Mouse (Mus musculus) hindbrain, embryonic 16.5 days (tissue): ENCODE results near the gene Lime1. TPM values are rescaled to one million over a fixed set of nuclear protein-coding genes. Genes with fewer than 3 reads are reported as not detected.

Source experiments
- ATAC-seq: fragments of 200-750 bp; cut with Nextera tagmentation; 2 replicates; pipeline ENCODE4 v1.8.0; 2017; ENCODE audit warnings: moderate TSS enrichment, moderate library complexity
- H3K27ac ChIP-seq: fragments of 300-500 bp; sonication (generic); 2 replicates; pipeline ENCODE4 v1.5.1; 2014; ENCODE audit warnings: low read depth, mild to moderate bottlenecking, control low read depth, low read length, moderate library complexity
- H3K27me3 ChIP-seq: fragments of 300-500 bp; sonication (generic); replicated peaks from 2 replicates; pipeline ENCODE4 v1.6.1; 2014; ENCODE audit warnings: low read length; ENCODE audit not compliant: control insufficient read depth, insufficient read depth
- H3K36me3 ChIP-seq: fragments of 300-500 bp; sonication (generic); 2 replicates; pipeline ENCODE4 v1.6.1; 2014; ENCODE audit warnings: mild to moderate bottlenecking, low read length, moderate library complexity, mixed read lengths; ENCODE audit not compliant: control insufficient read depth, insufficient read depth
- H3K4me1 ChIP-seq: fragments of 300-500 bp; sonication (generic); 2 replicates; pipeline ENCODE4 v1.6.1; 2014; ENCODE audit warnings: low read depth, low read length; ENCODE audit not compliant: control insufficient read depth, insufficient read depth
- H3K4me2 ChIP-seq: fragments of 300-500 bp; sonication (generic); 2 replicates; pipeline ENCODE4 v1.6.1; 2014; ENCODE audit warnings: mild to moderate bottlenecking, low read length, control low read depth, moderate library complexity
- H3K4me3 ChIP-seq: fragments of 300-500 bp; sonication (generic); 2 replicates; pipeline ENCODE4 v1.5.1; 2014; ENCODE audit warnings: mild to moderate bottlenecking, low read length, control low read depth, moderate library complexity
- H3K9ac ChIP-seq: fragments of 300-500 bp; sonication (generic); 2 replicates; pipeline ENCODE4 v1.6.1; 2014; ENCODE audit warnings: low read depth, mild to moderate bottlenecking, control low read depth, low read length, moderate library complexity
- H3K9me3 ChIP-seq: fragments of 300-500 bp; sonication (generic); 2 replicates; pipeline ENCODE4 v1.6.1; 2014; ENCODE audit warnings: mild to moderate bottlenecking, low read length, moderate library complexity; ENCODE audit not compliant: control insufficient read depth
- WGBS: fragments of 180-500 bp; shearing (Covaris S2); extraction: QIAGEN DNeasy Blood & Tissue Kit; methylation state at CpG from one replicate; pipeline ENCODE4 v1.1.7; 2014; 5-methylcytosine and 5-hydroxymethylcytosine counted together
- polyA plus RNA-seq: library from polyadenylated mRNA; unstranded; fragments of >200 nt; fragmentation: Nextera tagmentation; extraction: Ambion mirVana; gene quantifications from 2 replicates; pipeline ENCODE4 v1.2.1, GENCODE M21; 2015

Gene Lime1
- polyA plus RNA-seq, 1 experiment from 2014 or later, result 46.4 TPM

DNA sequence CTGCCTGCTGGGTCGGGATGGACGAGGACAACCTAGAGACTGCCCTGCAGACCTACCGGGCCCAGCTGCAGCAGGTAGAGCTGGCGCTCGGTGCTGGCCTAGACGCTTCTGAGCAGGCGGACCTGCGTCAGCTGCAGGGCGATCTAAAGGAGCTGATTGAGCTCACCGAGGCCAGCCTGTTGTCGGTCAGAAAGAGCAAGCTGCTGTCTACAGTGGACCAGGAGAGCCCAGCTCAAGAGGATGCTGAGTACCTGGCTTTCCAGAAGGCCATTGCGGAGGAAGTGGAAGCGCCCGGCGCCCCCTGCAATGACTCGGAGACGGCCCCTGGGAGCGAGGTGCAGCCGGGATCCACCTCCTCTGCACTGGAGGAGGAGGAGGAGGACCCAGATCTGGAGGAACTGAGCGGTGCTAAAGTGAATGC is 14.2 kb upstream of the Lime1 start:
- peaks cover 29% of the 10 kb centered on the region for H3K4me1 ChIP-seq
- H3K36me3 ChIP-seq, result peaks cover 10% of the 10 kb centered on the region
- H3K4me2 ChIP-seq, result peak overlapping the region; percentile 69
- H3K4me3 ChIP-seq, result peak overlapping the region; percentile 52
- no peaks in the 10 kb centered on the region for H3K27me3 ChIP-seq
- H3K9me3 ChIP-seq, result no peaks in the 10 kb centered on the region
- under 1% methylated on average over 20 of the region's 20 CpGs for WGBS
- H3K27ac ChIP-seq, result peak overlapping the region; percentile 92
- peak overlapping the region; percentile 78 for H3K9ac ChIP-seq
- ATAC-seq, result peak; percentile 66

DNA sequence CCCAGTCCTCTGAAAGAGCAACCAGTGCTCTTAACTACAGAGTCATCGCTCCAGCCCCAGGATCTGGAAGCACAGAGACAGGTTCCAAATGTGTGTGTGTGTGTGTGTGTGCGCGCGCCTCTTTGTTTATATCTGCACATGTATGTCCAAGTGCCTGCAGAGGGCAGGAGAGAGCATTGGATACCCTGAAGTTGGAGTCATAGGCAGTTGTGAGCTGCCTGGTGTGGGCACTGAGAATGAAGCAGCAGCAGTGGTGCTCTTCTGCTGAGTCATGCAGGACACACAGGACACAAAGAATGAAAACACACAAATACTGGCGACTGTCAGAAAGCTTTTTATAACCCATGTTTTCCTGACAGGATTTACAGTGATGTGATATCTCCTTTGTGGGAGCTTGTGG is 9.9 kb upstream of the Lime1 start:
- Histone ChIP-seq H3K9ac (no peak overlapping the region), H3K9me3 (no peaks in the 10 kb centered on the region), H3K4me2 (no peak overlapping the region), H3K27ac (no peak overlapping the region), H3K36me3 (0 out of 2 replicates have a peak, but pooled peaks cover 4% of the 10 kb centered on the region), H3K4me1 (peaks cover 21% of the 10 kb centered on the region), H3K4me3 (no peak overlapping the region), H3K27me3 (no peaks in the 10 kb centered on the region)
- no peak for ATAC-seq
- 98% methylated on average over 5 of the region's 5 CpGs for WGBS

DNA sequence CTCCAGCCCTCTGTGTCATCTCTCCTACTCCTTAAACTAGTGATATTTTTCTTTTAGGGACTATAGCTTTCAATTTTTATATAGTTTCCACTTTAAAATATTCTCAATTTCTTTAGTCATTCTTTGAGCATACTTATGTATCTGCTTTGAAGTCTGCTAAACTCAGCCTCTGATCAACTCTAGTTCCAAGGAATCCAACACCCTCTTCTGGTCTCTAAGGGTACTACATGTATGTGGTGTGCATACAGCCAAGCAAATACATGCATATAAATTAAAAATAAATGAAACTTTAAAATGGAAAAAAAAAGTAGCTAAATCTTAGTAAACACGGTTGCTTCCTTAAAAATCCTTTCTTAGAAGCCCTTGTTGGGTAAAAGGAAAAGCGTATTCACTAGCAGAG is 4.1 kb upstream of the Lime1 start:
- Histone ChIP-seq H3K4me3 (no peak overlapping the region), H3K4me1 (no peaks in the 10 kb centered on the region), H3K36me3 (peaks cover 20% of the 10 kb centered on the region), H3K27ac (no peak overlapping the region), H3K27me3 (no peaks in the 10 kb centered on the region), H3K4me2 (no peak overlapping the region), H3K9ac (no peak overlapping the region), H3K9me3 (no peaks in the 10 kb centered on the region)
- 96% methylated on average over 2 of the region's 2 CpGs for WGBS
- no peak for ATAC-seq

DNA sequence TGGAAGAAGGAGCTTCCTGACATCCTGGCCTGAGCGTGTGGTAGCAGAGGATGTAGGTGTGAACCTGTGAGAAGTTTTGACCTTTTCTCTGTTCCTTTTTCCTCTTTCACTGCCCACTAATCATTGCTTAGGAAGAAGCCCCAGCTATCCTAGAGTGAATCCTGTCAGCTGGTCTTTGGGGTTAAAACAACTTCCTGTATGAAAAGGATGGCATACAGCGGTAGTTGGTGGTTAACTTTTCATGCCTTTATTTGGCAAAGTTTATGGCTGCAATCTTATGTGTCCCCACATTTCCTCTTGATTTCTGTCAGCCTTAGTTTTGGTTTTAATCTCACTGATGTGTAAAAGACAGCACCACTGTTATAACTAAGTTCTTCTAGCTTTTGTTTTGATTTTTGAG is 2.6 kb upstream of the Lime1 start:
- no peaks in the 10 kb centered on the region for H3K27me3 ChIP-seq
- H3K4me2 ChIP-seq, result no peak overlapping the region
- no peak overlapping the region for H3K4me3 ChIP-seq
- no peak for ATAC-seq
- WGBS, result 91% methylated on average over 2 of the region's 2 CpGs
- peaks cover 22% of the 10 kb centered on the region for H3K36me3 ChIP-seq
- H3K9me3 ChIP-seq, result no peaks in the 10 kb centered on the region
- no peak overlapping the region for H3K9ac ChIP-seq
- H3K4me1 ChIP-seq, result no peaks in the 10 kb centered on the region
- H3K27ac ChIP-seq, result no peak overlapping the region

DNA sequence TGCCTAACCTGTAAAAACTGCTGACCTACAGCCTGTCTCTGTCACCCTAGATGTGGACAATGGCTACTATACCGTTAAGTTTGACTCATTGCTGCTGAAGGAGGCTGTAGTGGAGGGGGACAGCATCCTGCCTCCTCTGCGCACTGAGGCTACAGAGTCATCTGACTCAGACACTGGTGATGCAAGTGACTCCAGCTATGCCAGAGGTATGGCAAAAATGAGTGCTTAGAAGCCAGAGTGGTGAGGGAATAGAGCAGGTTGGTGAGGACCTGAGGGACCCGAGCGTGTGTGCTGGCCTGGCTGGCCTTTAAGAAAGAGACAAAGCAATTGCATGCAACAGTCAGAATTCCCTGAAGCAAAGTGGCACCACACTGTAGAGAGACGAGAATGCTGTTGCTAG is 1.2 kb upstream of the Lime1 start:
- Histone ChIP-seq H3K4me2 (no peak overlapping the region), H3K36me3 (peaks cover 33% of the 10 kb centered on the region), H3K4me1 (no peaks in the 10 kb centered on the region), H3K9ac (no peak overlapping the region), H3K4me3 (no peak overlapping the region), H3K27ac (no peak overlapping the region), H3K27me3 (no peaks in the 10 kb centered on the region), H3K9me3 (no peaks in the 10 kb centered on the region)
- WGBS, result 93% methylated on average over 5 of the region's 5 CpGs
- ATAC-seq, result no peak

DNA sequence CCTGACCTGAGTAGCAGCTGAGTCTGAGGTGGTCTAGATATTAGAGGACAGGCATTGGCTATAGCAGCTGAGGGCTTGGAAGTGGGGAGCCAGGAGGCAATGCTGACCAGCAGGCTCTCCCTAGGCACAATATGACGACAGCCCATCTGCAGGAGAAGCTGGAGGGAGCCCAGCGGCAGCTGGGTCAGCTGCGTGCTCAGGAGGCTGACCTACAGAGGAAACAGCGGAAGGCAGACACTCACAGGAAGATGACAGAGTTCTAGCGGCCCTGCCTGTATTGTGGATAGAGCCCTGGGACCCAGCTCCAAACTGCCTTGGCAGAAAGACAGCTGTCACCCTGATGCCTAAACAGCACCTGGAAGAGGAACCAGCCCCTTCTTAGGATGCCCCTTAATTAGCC is 373 bp downstream of the Lime1 start:
- Histone ChIP-seq H3K36me3 (peaks cover 33% of the 10 kb centered on the region), H3K4me2 (no peak overlapping the region), H3K4me1 (peaks cover 5% of the 10 kb centered on the region; the same call in 1 of the 2 replicates), H3K9me3 (no peaks in the 10 kb centered on the region), H3K9ac (no peak overlapping the region), H3K27ac (no peak overlapping the region), H3K27me3 (no peaks in the 10 kb centered on the region), H3K4me3 (no peak overlapping the region)
- ATAC-seq, result no peak
- WGBS, result 83% methylated on average over 5 of the region's 5 CpGs

DNA sequence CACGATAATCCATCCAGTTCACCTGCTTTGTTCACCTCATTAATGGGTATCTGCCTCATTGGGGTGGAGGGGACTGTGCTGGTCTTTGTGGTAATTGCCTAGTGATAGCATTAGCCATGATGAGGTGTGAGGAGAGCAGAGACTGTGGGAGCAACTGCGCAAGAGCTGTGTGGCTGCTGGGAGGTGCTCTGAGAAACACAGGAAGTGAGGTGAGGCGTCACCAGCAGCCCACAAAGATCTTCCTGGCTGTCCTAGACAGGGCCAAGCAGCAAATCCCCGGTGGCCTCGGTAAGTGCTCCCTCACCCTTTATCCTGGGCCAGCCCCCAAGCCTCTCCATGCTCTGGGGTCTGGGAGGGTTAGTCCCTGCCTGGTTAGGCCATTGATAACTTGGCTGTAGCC is 1.2 kb downstream of the Lime1 start:
- no peak overlapping the region for H3K4me2 ChIP-seq
- H3K4me1 ChIP-seq, result peaks cover 7% of the 10 kb centered on the region; the same call in 1 of the 2 replicates
- H3K27me3 ChIP-seq, result no peaks in the 10 kb centered on the region
- no peak overlapping the region for H3K27ac ChIP-seq
- WGBS, result 90% methylated on average over 5 of the region's 5 CpGs
- H3K9me3 ChIP-seq, result no peaks in the 10 kb centered on the region
- H3K9ac ChIP-seq, result no peak overlapping the region
- ATAC-seq, result no peak
- peaks cover 33% of the 10 kb centered on the region for H3K36me3 ChIP-seq
- no peak overlapping the region for H3K4me3 ChIP-seq

DNA sequence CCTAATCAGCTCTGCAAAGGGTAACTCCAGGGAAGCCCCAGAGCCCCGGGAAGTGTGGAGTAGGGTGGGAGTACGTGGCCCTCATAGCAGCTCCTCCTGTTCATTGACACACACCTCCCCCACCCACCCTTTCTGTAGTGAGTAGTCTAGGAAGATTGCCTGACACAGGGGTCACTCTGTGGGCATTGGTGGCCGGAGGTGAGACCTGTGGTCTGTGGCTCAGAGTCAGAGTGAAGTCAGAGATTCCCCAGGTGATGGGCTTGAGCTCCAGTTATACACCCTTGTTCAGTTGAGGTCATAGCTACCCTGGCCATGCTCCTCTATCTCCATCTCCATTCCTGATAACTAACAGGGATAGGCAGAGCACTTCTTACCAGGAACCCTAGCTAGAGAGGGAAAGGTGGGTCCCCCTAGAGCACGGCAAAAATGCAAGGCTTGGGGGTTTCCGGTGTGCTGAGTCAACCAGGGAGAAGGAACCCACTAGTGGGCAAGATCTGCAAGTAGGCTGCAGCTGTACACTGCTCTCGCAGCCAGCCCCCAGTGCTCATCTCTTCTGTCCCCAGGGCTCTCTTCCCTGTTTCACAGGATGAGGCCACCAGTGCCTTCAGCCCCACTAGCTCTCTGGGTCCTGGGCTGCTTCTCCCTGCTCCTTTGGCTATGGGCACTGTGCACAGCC is 1.9 kb downstream of the Lime1 start:
- Histone ChIP-seq H3K27me3 (no peaks in the 10 kb centered on the region), H3K9ac (no peak overlapping the region), H3K9me3 (no peaks in the 10 kb centered on the region), H3K4me2 (no peak overlapping the region), H3K4me1 (peaks cover 7% of the 10 kb centered on the region; the same call in 1 of the 2 replicates), H3K27ac (no peak overlapping the region), H3K4me3 (no peak overlapping the region), H3K36me3 (peaks cover 33% of the 10 kb centered on the region)
- 85% methylated on average over 6 of the region's 6 CpGs for WGBS
- ATAC-seq, result no peak

DNA sequence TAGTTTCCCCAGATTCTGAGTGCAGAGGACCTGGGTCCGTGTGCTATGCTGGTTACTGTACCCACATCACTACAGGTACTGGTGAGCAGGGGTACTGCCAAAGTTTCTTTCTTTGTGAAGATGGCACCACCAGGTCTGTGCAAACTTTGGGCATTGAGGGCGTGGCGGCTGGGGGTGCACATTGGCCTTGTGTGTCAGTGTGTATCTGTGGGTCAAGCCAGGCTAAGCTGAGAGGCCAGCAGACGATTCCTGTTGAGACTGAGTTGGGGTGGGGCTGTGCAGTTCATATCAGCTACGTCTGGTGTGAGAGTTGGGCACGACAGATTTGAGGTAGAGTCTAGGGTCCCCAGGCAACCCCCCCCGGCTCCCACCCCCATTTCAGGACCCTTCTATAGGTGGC is 4.6 kb downstream of the Lime1 start:
- WGBS, result 79% methylated on average over 7 of the region's 7 CpGs
- H3K9ac ChIP-seq, result no peak overlapping the region
- H3K9me3 ChIP-seq, result no peaks in the 10 kb centered on the region
- H3K4me2 ChIP-seq, result no peak overlapping the region
- peaks cover 7% of the 10 kb centered on the region; the same call in 1 of the 2 replicates for H3K4me1 ChIP-seq
- no peaks in the 10 kb centered on the region for H3K27me3 ChIP-seq
- ATAC-seq, result peak; percentile 11; the same call in 1 of the 2 replicates
- no peak overlapping the region for H3K4me3 ChIP-seq
- H3K36me3 ChIP-seq, result peaks cover 26% of the 10 kb centered on the region
- H3K27ac ChIP-seq, result peak overlapping the region; percentile 35
